Mouse (Mus musculus): ENCODE data around the gene AC140267.1. TPM values are rescaled to one million over a fixed set of nuclear protein-coding genes. Genes with fewer than 3 reads are reported as not detected.
A peak's percentile ranks its signal among the peaks of the same experiment; 100 is the strongest.

The AC140267.1 gene
- polyA plus RNA-seq, 1 experiment from 2014 or later: not detected

DNA sequence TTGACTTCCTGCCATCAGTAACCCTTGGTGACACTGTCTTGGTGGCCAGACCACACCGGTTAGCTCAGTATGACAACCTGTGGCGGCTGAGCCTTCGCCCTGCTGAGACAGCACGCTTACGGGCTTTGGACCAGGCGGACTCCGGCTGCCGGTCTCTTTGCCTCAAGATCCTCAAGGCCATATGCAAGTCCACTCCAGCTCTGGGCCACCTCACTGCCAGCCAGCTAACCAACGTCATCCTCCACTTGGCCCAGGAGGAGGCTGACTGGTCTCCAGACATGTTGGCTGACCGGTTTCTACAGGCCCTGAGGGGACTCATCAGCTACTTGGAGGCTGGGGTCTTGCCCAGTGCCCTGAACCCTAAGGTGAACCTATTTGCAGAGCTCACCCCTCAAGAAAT is 14.0 kb downstream of the AC140267.1 start:
- DNase-seq (ENCODE audit: low spot score) (no peak), ATAC-seq (ENCODE audit: low FRiP score) (no peak)
- Histone ChIP-seq H3K9ac (no peak overlapping the region), H3K27me3 (ENCODE audit: control insufficient read depth, insufficient read depth, low read length) (no peaks in the 10 kb centered on the region), H3K4me1 (replicated peaks; ENCODE audit: control insufficient read depth, insufficient read depth, low read length) (peaks cover 10% of the 10 kb centered on the region), H3K9me3 (ENCODE audit: control insufficient read depth, low read length) (no peaks in the 10 kb centered on the region), H3K4me2 (replicated peaks) (no peak overlapping the region), H3K27ac (no peak overlapping the region), H3K4me3 (replicated peaks; ENCODE audit: low read length) (no peak overlapping the region), H3K36me3 (replicated peaks; ENCODE audit: control insufficient read depth, insufficient read depth) (peaks cover 80% of the 10 kb centered on the region)
- 97% methylated on average over 10 of the region's 10 CpGs for WGBS

GRCm38 (mm10) chr15:80250586-80250985 is 15.0 kb downstream of the AC140267.1 start:
- H3K4me2 ChIP-seq (replicated peaks): no peak overlapping the region
- peaks cover 10% of the 10 kb centered on the region for H3K4me1 ChIP-seq (replicated peaks; ENCODE audit: control insufficient read depth, insufficient read depth, low read length)
- H3K9ac ChIP-seq: no peak overlapping the region
- WGBS: 94% methylated on average over 6 of the region's 6 CpGs
- H3K4me3 ChIP-seq (replicated peaks; ENCODE audit: low read length): no peak overlapping the region
- ATAC-seq (ENCODE audit: low FRiP score) (no peak), DNase-seq (ENCODE audit: low spot score) (no peak)
- no peaks in the 10 kb centered on the region for H3K27me3 ChIP-seq (ENCODE audit: control insufficient read depth, insufficient read depth, low read length)
- no peak overlapping the region for H3K27ac ChIP-seq
- H3K36me3 ChIP-seq (replicated peaks; ENCODE audit: control insufficient read depth, insufficient read depth): peaks cover 76% of the 10 kb centered on the region
- no peaks in the 10 kb centered on the region for H3K9me3 ChIP-seq (ENCODE audit: control insufficient read depth, low read length)

DNA sequence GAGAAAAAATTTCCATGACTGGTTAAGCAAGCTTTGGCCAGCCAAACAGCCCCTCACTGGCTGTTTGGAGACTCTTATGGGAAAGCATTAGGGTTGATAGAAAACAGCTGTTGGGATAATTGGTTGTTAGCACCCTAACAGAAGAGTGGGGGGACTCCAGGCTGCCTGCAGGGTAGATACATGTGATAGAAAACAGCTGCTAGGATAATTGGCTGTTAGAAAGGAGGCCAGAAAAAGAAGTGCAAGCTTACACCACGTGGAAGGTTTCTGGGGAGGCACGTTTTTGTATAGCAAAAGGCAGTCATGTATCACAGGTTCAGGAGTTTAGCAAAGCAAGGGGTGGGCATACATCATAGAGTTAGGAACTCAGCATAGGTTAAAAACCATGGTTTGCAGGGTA is 17.9 kb downstream of the AC140267.1 start:
- Histone ChIP-seq H3K4me3 (replicated peaks; ENCODE audit: low read length) (no peak overlapping the region), H3K4me1 (replicated peaks; ENCODE audit: control insufficient read depth, insufficient read depth, low read length) (peaks cover 27% of the 10 kb centered on the region), H3K27me3 (ENCODE audit: control insufficient read depth, insufficient read depth, low read length) (no peaks in the 10 kb centered on the region), H3K36me3 (replicated peaks; ENCODE audit: control insufficient read depth, insufficient read depth) (peaks cover 71% of the 10 kb centered on the region), H3K9me3 (ENCODE audit: control insufficient read depth, low read length) (no peaks in the 10 kb centered on the region), H3K27ac (peak overlapping the region; percentile 99; the same call in 1 of the 2 replicates), H3K9ac (no peak overlapping the region), H3K4me2 (replicated peaks) (no peak overlapping the region)
- WGBS: 45% methylated on average over 2 of the region's 2 CpGs
- ATAC-seq (ENCODE audit: low FRiP score) (no peak), DNase-seq (ENCODE audit: low spot score) (no peak)

- Histone ChIP-seq H3K27me3 (ENCODE audit: control insufficient read depth, insufficient read depth, low read length) (no peaks in the 10 kb centered on the region), H3K4me2 (replicated peaks) (peak overlapping the region; percentile 94), H3K9me3 (ENCODE audit: control insufficient read depth, low read length) (no peaks in the 10 kb centered on the region), H3K9ac (peak overlapping the region; percentile 78), H3K36me3 (replicated peaks; ENCODE audit: control insufficient read depth, insufficient read depth) (peaks cover 68% of the 10 kb centered on the region), H3K4me1 (replicated peaks; ENCODE audit: control insufficient read depth, insufficient read depth, low read length) (peaks cover 27% of the 10 kb centered on the region), H3K27ac (peak overlapping the region; percentile 99), H3K4me3 (replicated peaks; ENCODE audit: low read length) (peak overlapping the region; percentile 97)
- ATAC-seq (ENCODE audit: low FRiP score) (no peak), DNase-seq (ENCODE audit: low spot score) (no peak)
- 64% methylated on average over 6 of the region's 6 CpGs for WGBS
Measured at GRCm38 (mm10) chr15:80254207-80254606, 18.6 kb downstream of the AC140267.1 start.

- Histone ChIP-seq H3K27ac (peak within 1 kb of the TSS; percentile 99), H3K27me3 (ENCODE audit: control insufficient read depth, insufficient read depth, low read length) (no peaks in the 10 kb centered on the region), H3K9me3 (ENCODE audit: control insufficient read depth, low read length) (no peaks in the 10 kb centered on the region), H3K4me2 (replicated peaks) (peak within 1 kb of the TSS; percentile 94), H3K36me3 (replicated peaks; ENCODE audit: control insufficient read depth, insufficient read depth) (peaks cover 66% of the 10 kb centered on the region), H3K9ac (peak within 1 kb of the TSS; percentile 100), H3K4me1 (replicated peaks; ENCODE audit: control insufficient read depth, insufficient read depth, low read length) (peaks cover 27% of the 10 kb centered on the region), H3K4me3 (replicated peaks; ENCODE audit: low read length) (peak within 1 kb of the TSS; percentile 97)
- peak; percentile 99 for DNase-seq (ENCODE audit: low spot score)
- ATAC-seq (ENCODE audit: low FRiP score): peak; percentile 96
- 1% methylated on average over 56 of the region's 62 CpGs for WGBS
Measured at GRCm38 (mm10) chr15:80254847-80255645, 19.4 kb downstream of the AC140267.1 start, which contains the start of gene Atf4. TSS of gene Atf4 (plus strand) at chr15:80255184.

DNA sequence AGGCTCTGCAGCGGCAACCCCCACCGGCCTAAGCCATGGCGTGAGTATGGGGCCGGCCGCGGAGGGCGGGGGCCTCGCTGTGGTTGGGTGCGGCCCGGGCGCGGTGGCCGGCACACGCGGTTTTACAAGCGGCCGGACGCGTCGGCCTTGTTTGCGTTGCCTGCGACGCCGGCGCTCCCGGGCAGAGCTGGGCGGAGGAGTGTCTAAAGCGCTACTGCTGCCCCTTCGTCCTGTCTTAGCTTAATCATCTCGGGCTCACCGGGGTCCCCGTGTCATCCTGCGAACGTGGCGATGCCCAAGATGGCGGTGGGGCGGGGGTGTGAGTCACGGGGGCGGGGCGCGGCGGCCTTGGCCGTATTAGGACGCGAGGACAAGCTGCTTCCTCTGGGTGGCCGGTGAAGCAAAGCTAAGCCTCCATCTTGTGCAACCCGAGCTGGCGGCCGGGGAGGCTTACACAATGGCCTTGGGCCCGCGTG is 20.0 kb downstream of the AC140267.1 start:
- Histone ChIP-seq H3K4me1 (replicated peaks; ENCODE audit: control insufficient read depth, insufficient read depth, low read length) (peaks cover 27% of the 10 kb centered on the region), H3K27me3 (ENCODE audit: control insufficient read depth, insufficient read depth, low read length) (no peaks in the 10 kb centered on the region), H3K4me2 (replicated peaks) (peak overlapping the region; percentile 94), H3K27ac (peak overlapping the region; percentile 99), H3K4me3 (replicated peaks; ENCODE audit: low read length) (peak overlapping the region; percentile 97), H3K36me3 (replicated peaks; ENCODE audit: control insufficient read depth, insufficient read depth) (peaks cover 65% of the 10 kb centered on the region), H3K9ac (peak overlapping the region; percentile 100), H3K9me3 (ENCODE audit: control insufficient read depth, low read length) (no peaks in the 10 kb centered on the region)
- DNase-seq (ENCODE audit: low spot score) (peak; percentile 72), ATAC-seq (ENCODE audit: low FRiP score) (peak; percentile 7)
- under 1% methylated on average over 50 of the region's 51 CpGs for WGBS

DNA sequence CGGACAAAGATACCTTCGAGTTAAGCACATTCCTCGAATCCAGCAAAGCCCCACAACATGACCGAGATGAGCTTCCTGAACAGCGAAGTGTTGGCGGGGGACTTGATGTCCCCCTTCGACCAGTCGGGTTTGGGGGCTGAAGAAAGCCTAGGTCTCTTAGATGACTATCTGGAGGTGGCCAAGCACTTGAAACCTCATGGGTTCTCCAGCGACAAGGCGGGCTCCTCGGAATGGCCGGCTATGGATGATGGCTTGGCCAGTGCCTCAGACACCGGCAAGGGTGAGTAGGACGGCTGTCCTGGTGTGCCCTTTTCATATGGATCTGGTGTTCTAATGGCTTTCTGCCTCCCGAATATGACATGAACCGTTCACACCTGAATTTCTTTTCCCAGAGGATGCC is 20.6 kb downstream of the AC140267.1 start:
- peaks cover 60% of the 10 kb centered on the region for H3K36me3 ChIP-seq (replicated peaks; ENCODE audit: control insufficient read depth, insufficient read depth)

DNA sequence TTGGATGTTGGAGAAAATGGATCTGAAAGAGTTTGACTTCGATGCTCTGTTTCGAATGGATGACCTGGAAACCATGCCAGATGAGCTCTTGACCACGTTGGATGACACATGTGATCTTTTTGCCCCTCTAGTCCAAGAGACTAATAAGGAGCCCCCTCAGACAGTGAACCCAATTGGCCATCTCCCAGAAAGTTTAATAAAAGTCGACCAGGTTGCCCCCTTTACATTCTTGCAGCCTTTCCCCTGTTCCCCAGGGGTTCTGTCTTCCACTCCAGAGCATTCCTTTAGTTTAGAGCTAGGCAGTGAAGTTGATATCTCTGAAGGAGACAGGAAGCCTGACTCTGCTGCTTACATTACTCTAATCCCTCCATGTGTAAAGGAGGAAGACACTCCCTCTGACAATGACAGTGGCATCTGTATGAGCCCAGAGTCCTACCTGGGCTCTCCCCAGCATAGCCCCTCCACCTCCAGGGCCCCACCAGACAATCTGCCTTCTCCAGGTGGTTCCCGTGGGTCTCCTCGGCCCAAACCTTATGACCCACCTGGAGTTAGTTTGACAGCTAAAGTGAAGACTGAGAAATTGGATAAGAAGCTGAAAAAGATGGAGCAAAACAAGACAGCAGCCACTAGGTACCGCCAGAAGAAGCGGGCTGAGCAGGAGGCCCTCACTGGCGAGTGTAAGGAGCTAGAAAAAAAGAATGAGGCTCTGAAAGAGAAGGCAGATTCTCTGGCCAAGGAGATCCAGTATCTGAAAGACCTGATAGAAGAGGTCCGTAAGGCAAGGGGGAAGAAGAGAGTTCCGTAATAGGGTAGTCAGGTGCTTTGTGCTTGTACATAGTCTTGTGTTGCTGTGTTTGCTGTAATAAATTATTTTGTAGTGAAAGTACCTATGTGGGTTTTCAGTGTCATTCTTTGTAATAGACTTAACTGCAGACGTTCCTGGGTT is 21.3 kb downstream of the AC140267.1 start:
- DNase-seq (ENCODE audit: low spot score) (no peak), ATAC-seq (ENCODE audit: low FRiP score) (no peak)
- Histone ChIP-seq H3K4me3 (replicated peaks; ENCODE audit: low read length) (peak overlapping the region; percentile 97), H3K9me3 (ENCODE audit: control insufficient read depth, low read length) (no peaks in the 10 kb centered on the region), H3K27ac (peak overlapping the region; percentile 99; the same call in 1 of the 2 replicates), H3K4me2 (replicated peaks) (peak overlapping the region; percentile 94), H3K36me3 (replicated peaks; ENCODE audit: control insufficient read depth, insufficient read depth) (peaks cover 53% of the 10 kb centered on the region), H3K4me1 (replicated peaks; ENCODE audit: control insufficient read depth, insufficient read depth, low read length) (peaks cover 27% of the 10 kb centered on the region), H3K9ac (peak overlapping the region; percentile 100), H3K27me3 (ENCODE audit: control insufficient read depth, insufficient read depth, low read length) (no peaks in the 10 kb centered on the region)
- WGBS: 64% methylated on average over 12 of the region's 12 CpGs

More for the DNA sequence above, 20.6 kb downstream of the AC140267.1 start:
- H3K4me2 ChIP-seq (replicated peaks): peak overlapping the region; percentile 94
- peak overlapping the region; percentile 97 for H3K4me3 ChIP-seq (replicated peaks; ENCODE audit: low read length)
- H3K9me3 ChIP-seq (ENCODE audit: control insufficient read depth, low read length): no peaks in the 10 kb centered on the region
- DNase-seq (ENCODE audit: low spot score) (no peak), ATAC-seq (ENCODE audit: low FRiP score) (no peak)
- peak overlapping the region; percentile 99 for H3K27ac ChIP-seq
- H3K27me3 ChIP-seq (ENCODE audit: control insufficient read depth, insufficient read depth, low read length): no peaks in the 10 kb centered on the region
- peaks cover 27% of the 10 kb centered on the region for H3K4me1 ChIP-seq (replicated peaks; ENCODE audit: control insufficient read depth, insufficient read depth, low read length)
- H3K9ac ChIP-seq: peak overlapping the region; percentile 100
- 14% methylated on average over 16 of the region's 16 CpGs for WGBS
